Mouse (Mus musculus) c-Kit-positive CD71-positive TER-119-negative erythroid progenitor cells, embryonic 14.5 days (primary cell): ENCODE data around the gene Tnfaip8l1.

Experiments
- DNase-seq: peaks from one replicate; pipeline ENCODE4 v3.0.0-alpha.2; 2013; ENCODE audit warnings: low read depth

The Tnfaip8l1 gene

DNA sequence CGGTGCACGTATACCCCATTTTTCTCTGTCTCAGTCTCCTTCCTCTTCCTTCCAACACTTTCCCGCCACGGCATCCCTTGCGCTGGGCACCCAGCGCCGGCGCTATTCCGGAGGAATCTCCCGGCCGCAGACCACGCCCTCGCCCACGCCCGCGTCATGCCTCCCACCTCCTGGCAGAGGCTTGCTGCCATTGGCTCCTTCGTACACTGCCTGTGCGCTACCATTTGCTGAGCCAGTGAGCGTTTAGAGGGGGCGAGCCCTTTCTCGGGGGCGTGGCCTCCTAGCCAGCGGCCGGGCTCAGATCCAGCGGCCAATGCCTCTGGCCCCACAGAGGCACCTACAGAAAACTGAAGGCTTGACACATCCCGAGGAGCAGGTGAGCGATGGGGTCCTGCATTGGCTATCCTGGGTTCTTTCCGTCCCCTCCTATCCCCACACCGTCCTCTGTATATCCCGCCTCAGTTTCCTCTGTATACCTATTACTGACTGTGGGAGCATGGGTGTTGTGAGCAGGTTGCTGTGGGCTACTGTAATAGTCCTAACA, at the start of gene Tnfaip8l1:
TSS of gene Tnfaip8l1 (plus strand) at position 247 of the 544 bp plus-strand sequence.
- DNase-seq, result peak; percentile 85

DNA sequence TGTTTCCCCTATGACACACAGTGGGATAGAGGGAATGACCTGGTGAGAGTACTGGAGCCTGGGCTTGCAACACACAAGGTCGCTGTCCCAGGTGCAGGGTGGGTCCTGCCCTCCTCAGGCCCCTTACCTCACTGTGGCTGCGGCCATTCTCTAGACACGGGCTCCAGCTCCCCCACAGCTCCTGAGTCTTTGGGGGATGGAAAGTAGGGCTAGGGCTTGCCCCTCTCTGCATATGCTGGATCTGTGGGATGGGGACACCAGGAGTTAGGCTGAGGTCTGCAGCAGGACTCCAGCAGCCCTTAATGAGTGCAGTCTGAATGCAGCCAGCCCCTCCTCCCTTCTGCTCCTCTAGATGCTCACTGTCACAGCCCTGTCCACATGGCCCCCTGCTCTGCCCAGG, 49.5 kb upstream of the Tnfaip8l1 start:
- no peak for DNase-seq

DNA sequence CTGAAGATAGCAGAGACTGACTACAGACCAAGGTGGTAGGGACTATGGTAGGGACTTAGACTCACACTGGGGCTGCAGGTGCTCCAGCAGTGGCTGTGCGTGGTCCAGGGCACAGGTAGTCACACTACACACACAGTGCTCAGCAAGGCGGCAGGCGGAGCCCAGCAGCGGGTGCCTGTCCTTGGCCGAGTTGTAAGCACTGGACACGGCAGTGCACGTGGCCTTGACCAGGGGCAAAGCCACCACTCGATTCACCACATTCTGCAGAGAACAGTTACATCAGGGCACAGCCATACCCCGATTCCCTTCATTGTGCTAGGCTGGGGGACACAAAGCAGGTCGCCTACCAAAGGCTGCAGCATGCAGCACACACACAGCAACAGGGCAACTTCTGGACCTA, 46.1 kb upstream of the Tnfaip8l1 start:
- DNase-seq, result no peak

DNA sequence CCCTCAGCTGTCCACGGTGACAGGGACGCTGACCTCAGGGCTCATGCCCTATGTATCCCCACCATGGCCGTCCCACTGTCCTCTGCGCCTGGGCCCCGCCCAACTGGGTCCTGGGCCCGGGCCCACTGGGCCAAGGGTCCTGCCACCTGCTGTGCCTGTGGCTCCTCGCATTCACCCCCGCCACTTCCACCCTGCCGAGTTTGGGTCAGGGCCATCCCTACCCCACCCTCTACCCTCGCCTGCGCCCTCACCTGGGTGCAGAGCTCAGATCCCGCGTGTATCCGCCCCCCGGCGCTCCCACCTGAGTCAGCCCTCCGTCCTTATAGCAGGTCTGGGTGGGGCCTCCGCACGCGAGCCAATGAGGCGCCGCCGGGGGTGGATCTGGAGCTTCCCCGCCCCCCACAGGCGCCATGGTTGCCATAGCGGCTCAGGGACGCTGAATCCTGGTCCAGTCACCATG, 45.0 kb upstream of the Tnfaip8l1 start, which contains the start of gene Plin5:
TSS of gene Plin5 (minus strand) at position 346 of the 460 bp plus-strand sequence.
- DNase-seq, result no peak

DNA sequence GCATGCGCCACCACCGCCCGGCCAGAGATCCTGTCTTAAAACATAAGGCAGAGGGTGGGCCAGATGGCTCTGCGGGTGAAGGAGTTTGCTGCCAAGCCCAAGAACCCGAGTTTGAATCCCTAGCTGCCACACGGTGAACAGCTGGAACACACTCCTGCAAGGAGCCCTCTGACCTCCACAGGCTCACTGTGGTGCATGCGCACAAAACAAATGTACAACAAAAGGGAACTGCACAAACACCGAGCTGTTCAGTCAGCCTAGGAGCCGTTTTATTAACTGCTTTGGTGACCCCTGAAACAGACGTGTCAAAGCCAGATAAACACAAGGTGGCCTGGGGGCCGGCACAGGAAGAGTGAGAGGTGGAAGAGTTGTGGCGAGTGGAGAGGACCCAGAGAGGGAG, 42.8 kb upstream of the Tnfaip8l1 start:
- DNase-seq, result no peak

DNA sequence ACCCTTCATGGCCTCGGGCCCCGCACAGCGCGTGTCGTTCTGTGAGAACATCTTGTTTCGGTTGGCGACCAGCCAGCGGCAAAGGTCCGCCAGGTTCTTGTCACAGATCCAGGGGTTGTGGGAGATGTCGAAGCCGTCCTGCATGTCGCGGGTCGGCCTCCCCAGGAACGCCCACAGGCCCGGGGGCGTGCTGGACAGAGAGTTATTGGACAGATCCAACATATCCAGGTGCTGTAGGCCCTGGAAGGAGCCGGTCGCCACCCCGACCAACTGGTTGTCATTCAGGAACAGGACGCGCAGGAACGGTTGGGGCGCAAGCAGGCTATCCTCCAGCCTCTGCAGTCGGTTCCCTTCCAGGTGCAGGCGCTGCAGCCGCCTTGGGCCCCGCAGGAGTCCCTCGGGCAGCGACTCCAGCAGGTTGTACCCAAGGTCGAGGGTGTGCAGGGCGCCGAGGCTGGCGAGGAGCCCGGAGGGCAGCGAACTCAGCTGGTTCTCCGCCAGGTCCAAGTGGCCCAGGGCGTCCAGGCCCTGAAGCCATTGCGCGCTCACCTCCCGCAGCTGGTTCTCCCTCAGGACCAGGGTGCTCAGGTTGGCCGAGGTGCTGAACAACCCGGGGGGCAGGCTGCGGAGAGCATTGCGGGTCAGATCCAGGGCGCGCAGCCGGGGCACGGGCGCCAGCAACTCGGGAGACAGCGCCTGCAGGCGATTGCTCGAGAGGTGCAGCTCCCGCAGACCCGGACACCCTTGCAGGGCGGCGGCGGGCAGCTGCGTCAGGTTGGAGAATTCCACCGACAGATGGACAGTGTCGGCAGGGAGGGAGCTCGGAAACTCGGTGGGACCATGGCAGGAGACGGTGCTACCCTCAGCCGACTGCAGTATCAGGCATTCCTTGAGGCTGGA, 42.0 kb upstream of the Tnfaip8l1 start:
- DNase-seq, result no peak

DNA sequence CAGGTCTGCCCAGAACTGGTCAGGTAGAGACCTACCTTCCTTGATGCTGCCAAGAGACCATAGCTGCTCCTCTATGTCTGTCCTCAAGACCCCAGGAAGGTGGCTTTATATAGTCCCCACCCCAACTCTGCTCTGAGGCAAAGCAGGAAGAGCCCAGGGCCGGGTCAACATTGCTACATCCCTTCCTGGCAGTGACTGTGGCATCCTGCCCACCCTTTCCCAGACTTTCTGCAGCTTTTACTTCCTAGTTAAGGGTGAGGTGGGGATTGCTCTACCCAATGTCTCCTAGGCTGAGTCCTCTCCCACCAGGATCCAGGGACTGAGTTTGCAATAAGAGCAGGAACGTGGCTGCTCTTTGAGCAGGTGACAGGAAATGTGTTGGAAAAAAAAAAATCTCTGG, 40.5 kb upstream of the Tnfaip8l1 start, which contains the start of gene Lrg1:
TSS of gene Lrg1 (minus strand) at position 176 of the 400 bp plus-strand sequence.
- no peak for DNase-seq

DNA sequence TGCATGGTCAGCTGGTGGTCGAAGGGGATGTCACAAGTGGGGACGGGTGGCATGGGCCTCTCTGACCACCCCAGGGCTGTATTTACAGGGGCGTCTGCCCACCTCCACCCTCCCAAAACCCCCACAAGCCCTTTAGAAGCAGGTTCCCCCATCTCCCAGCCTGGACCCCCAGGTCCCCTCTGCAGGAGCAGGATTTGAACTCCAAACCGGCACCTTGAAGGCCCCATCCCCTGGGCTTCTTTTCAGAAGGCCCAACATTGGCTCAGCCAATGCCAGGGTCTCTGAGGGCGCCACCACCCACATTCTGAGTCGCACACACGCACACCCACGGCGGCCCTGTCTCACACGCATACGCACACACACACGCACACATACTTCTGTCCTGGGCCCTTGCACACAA, 39.1 kb upstream of the Tnfaip8l1 start:
- no peak for DNase-seq

DNA sequence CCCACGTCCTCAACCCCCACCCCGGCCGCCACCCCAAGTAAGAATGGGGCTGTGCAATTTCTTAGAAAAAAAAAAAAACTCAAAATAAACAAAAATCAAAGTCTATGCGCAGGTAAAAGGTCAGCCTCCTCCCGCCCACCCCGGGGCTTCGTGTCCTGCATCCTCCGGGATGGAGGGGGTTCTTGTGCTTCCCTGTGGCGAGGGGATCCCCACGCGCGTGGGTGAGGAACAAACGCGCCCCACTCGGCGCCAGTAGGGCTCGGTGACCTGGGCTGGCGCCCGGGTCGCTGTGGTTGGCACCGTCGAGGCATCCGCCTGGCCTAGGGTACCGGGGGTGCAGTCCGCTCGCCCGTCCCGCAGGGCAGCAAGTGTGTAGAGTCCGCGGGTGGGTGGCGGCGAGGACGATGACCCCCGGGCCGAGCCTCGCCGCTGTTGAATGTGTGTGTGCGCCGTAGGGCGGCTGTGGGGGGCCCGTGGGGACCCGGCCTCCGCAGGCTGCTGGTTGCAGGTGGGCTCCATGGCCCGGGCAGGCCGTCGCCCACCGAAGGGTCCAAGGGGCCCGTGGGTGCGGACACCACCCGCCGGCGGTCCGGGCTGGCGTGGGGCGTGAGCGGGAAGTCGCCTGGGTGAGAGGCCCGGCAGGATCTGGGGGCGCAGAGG, 38.5 kb upstream of the Tnfaip8l1 start:
- no peak for DNase-seq

DNA sequence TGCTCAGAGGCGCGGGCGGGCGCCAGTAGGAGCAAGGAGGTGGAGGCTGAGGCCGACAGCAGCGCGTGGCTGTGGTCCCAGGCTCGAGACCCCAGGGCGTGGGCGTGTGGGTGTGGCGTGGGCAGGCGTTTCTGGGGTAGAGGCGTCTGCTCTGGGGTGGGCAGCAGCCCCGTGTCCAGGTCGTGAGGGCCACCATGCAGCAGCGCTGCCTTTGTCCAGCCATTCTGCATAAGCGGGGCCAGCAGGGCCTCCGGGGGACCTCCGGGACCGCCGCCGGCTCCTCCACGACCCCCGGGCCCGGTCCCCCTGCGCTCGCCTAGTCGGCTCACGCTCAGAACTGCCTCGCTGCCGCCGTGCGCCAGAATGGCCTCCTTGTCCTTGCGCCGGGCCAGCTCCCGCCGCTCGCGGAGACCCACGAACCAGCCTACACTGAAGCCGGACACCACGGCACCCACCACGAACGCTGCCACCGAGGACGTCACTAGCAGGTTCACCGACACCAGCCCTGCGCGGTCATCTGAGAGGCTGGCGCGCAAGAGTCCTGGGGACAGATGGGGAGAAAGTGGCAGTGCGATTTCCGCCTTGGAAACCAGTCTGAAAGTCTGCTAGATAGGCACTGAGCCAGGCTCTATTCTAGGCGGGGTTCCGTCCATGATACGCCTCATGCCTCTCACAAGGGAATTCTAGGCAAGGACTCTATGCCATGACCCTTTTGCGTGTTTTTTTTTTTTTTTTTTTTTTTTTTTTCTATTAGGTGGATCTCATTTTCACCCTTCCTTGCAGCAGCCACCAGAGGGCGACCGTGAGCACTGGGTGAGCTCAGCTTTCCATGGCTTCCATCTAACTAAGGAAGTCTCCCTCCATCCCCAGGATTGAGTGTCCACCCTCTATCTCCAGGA, 37.7 kb upstream of the Tnfaip8l1 start:
- peak; percentile 56 for DNase-seq

DNA sequence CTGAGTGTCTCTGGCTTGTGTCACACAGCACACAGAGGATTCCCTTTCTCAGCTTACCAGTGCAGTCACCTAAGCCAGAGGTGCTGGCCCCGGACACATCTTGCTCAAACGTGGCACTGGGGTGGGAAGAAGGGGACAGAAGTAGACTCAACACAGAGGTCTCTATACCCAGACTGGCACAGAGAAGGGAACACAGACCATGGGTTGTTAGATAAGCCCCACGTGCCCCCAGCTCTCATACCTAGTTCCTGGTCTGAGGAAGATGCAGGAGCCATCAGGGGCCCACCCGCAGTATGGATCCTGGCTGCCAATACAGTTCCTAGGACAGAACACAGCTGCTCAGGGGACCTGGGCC, 37.0 kb upstream of the Tnfaip8l1 start:
- no peak for DNase-seq

DNA sequence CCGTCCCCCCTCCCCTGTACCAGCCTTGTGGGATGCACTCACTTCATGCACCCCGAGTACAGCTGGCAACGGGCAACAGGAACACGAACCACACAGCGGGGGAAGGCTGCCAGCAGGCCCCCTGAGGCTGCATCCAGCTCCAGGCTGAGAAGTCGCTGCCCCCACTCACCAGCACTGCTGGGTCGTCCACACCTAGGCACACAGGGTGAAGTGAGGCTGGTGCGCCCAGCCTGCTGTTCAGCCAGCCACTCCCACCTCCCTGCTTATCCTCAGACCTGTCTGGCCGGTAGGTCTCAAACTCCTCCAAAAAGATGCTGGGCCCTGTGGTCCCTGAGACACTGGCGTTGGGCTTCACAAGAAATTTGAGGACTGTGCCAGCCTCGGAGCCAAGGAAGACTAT, 36.1 kb upstream of the Tnfaip8l1 start:
- no peak for DNase-seq

DNA sequence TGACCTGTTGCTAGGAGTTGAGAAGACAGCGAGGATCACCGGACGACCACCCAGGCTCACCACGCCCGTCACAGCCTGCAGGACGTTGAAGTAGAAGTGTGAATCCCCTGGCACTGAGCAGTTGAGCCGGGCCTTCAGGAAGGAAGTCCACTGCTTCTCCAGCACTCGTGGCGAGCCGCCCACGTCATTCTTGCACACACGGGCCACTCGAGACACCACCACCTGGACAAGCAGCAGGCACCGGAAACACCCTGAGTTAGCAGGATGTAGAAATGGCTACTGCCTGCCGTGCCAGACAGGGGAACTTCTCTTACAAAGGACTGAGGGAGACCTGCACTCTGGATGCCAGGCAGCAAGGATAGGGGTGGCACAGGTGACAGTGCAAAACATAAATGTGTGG, 34.0 kb upstream of the Tnfaip8l1 start:
- DNase-seq, result no peak

DNA sequence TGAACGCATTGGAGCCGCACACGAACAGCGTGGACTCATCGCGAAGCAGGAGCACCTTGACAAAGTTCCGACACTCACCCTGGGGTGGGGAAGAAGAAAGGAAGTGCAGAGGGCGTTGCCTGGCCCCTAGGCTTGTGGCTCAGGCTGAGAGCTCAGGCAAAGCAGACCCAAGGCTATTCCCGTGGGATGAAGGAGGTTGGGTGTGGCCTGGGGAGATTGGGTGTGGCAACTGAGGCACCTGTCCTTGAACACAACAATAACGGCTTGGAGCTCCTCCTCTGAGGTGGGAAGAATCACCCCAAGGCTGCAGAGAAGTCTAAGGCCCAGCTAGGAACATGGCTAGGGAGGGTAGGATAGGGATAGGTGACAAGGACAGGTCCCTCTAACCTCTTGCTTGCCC, 31.1 kb upstream of the Tnfaip8l1 start:
- no peak for DNase-seq

DNA sequence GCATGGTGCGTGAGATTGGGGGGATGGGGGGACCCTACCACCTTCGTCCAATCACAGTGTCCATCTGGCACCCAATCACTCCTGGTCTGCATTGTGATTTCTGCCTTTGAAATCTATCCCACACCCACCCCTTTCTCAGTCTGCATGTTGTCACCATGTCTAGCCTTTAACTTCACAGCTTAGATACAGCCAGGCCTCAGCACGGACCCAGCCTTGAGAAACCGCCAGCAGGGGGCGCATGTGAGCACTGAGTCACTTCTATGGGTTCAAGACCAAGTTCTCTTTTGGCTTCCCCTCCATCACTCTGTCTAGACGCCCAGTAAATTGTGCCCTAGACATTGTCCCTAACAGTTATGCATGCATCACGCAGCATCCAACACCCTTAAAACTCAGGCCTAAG, 30.5 kb upstream of the Tnfaip8l1 start:
- peak; percentile 62 for DNase-seq

DNA sequence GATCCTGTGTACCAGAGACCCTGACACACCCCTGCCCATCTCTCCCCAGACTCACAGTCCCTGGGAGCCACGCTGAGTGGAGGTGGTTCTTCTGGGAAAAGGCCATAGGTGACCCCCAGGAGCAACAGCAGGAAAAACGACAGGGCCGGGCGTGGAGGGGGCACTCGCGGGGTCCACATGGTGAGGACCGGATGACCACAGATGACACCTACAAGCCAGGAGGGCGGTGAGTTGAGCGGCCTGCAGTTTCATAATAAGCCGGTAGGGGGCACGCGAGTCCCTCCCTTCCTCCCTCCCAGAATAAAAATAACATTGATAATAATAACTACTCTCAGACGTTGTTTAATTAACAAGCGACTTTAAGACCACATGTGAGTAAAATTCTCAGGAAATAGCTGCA, 29.6 kb upstream of the Tnfaip8l1 start:
- DNase-seq, result peak; percentile 58

DNA sequence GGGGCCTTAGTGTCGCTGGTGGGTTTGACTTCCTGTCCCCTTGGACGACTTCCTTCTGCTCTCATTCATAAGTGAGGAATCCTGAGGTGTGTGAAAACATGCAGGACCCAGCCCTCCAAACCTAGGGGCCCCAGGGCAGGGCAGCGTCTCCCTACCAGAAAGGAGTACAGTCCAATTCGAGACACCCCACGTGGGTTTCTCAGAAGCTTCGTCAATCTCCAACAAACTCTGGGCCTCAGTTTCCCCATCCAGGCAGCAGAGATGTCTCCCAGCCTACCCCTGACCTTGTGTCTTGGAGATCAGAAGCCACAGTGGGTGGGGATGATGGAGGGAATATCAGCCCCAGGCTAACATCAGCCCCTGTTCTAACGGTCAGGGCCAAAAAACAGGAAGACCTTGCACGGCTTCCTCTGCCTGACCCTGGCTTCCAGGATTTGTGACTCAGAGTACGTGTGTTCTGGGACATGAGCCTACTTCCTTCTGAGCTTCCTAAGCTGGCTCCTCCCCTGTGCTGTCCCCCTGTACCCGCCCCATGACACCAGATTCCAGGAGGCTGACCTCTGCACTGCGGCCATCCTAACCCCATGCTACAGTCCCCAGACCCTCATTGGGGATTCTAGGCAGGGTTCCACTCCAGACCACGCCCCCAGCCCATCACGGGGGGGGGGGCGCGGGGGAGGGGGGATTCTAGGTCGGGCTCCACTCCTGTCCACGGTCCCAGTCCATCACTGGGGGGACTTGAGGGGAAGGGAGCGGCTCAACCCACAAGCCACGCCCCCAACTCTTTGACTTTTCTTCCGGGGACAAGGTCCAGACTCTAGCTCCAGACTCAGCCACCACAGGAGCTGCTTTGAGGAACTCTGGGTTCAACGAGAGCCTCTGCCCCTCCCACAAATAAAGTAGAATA, 28.6 kb upstream of the Tnfaip8l1 start:
- no peak for DNase-seq

DNA sequence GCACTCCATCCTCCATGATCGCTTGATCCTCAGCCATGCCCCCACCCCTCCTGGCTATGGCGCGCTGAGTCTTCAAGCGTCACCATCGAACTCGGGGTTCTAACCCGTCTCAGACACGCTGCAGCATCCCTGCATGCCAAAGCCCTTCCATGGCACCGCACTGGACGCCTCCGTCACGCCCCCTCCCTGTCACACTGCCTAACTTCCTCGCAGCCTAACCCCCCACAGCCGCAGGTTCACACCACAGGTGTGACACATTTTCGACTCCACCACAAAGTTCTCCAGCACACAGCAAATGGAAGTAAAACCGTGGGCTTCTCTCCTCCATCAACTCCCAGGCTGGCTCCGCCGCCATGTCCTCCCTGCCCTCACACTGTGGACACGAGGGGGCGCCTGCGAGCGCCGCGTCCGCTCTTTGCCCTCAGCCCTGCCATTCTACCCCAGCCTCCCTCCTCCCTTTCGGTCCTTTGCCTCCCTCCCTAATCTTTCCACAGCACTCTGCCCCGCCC, 27.8 kb upstream of the Tnfaip8l1 start:
- peak; percentile 57 for DNase-seq

DNA sequence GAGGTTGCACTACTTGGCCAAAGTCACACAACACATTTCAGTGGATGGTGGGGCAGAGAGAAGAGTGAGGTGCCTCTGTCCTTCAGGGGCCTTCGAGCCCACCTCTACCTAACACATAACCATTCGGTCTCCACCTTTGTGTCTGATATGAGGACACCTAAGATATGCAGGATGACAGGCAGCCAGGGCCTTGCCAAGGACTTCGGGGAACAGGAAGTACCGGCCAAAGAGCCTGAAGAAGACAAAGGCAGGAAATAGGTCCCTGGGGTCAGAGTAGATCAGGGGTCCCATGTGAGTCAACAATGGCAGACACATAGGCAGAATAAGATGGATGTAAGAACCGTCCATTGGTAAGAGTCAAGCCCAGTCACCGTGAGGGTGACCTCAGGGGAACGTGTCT, 25.7 kb upstream of the Tnfaip8l1 start:
- DNase-seq, result no peak

DNA sequence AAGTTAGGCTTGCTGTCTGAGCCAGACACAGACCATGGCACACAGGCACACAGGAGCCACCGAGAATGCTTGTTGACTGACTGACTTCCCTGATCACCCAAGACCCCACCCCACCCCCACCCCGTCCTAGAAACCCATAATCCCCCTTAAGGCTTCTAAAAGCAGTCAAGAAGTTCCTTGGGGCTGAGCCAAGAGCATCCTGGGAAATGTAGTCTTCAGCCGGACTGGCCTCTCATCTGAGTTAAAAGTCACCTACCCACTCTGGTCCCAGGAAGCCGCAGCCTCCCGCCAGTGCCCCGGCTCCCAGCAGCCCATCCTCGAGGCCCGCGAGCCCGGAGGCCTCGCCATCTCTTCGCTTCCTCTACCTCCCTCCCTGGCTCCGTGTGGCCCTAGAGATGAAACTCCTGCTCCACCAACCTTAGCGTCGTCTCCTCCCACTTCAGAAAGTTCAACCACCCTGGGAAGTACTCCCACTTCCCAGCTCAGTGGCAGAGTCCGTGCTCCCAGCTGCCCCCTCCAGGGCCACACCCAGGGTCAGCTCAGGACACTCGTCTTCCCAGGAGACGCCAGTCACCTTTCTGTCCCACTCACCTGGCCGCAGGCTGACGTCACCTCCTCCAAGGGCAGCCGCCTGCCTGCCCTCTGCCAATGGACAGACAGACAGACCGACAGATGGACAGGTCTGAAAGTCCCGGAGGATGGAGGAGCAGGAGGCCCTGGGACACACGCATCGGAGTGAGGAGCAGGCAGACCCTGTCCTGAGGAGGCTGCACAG, 24.3 kb upstream of the Tnfaip8l1 start:
- no peak for DNase-seq
